Comparison of ENCODE assay signal across 18 mouse cellular contexts in the genomic region with DNA sequence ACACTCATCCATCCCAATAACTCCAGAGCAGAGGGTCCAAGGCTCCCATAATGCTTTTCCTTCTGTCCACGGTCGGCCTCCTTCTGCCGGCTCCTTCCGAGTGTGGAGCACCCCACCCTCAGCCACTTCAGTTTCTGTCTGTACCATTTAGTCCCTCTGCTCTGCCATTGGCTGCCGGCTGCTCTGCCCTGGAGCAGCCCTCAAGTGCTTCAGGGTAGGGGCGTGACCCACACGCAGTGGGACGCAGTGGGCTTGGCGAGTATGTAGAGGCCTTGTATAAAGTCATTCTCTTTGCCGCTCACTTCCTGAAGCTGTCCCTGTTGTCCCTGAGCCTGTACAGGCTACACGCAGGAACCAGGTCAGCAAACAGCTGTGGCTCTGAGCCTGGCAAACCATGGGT. TPM values are rescaled to one million over a fixed set of nuclear protein-coding genes. Genes with fewer than 3 reads are reported as not detected.
"Had no signal": no experiment of that assay in that cellular context is flagged by ENCODE, and none has a peak within 500 bp of the region (broad histone marks: within the 10 kb centered on the region; RNA-seq: fewer than 3 reads in every experiment).

No protein-coding gene starts in this region.

- ATAC-seq: midbrain, embryonic 16.5 days had no signal

- H3K4me3 ChIP-seq: limb, embryonic 15.5 days; midbrain, embryonic 12.5 days; neural tube, embryonic 13.5 days had no signal

- H3K36me3 ChIP-seq: limb, embryonic 15.5 days; midbrain, embryonic 12.5 days; neural tube, embryonic 13.5 days had no signal

- H3K4me2 ChIP-seq: limb, embryonic 15.5 days; neural tube, embryonic 13.5 days had no signal

- H3K9me3 ChIP-seq: limb, embryonic 15.5 days; midbrain, embryonic 12.5 days; neural tube, embryonic 13.5 days had no signal

- H3K9ac ChIP-seq: limb, embryonic 15.5 days; liver, embryonic 14.5 days; midbrain, embryonic 12.5 days; neural tube, embryonic 13.5 days had no signal

- DNase-seq: kidney, adult 8-10 months; kidney, postnatal 25 days; layer of hippocampus, adult 9-11 months; layer of hippocampus, postnatal 36 days; lung, adult 18-20 months; lung, postnatal 10 days; retina, postnatal 1 day; right cerebral cortex, postnatal 4 days; spleen, adult 18-20 months; thymus, adult 18-20 months; thymus, postnatal 14 days had no signal

- H3K4me1 ChIP-seq: midbrain, embryonic 12.5 days had no signal

- H3K27ac ChIP-seq: limb, embryonic 15.5 days; liver, embryonic 14.5 days; midbrain, embryonic 12.5 days; neural tube, embryonic 13.5 days had no signal

RNA-seq across cellular contexts. Expression of gene Ttc9b, which starts 4.0 kb away (rescaled TPM):
- total RNA-seq: megakaryocyte-erythroid progenitor cell, adult 5-6 weeks had no signal
- polyA plus RNA-seq: liver, embryonic 14.5 days; urinary bladder, adult 2 months had no signal
